Mouse (Mus musculus) c-Kit-positive CD71-negative TER-119-negative erythroid progenitor cells, embryonic 14.5 days (primary cell): ENCODE measurements around the gene Larp4.
"Not testable (repeated sequence)": the region's sequence is repeated elsewhere in the genome, so short reads cannot be mapped to it uniquely, and the experiment has no call there.

Experiments
- DNase-seq: peaks from one replicate; pipeline ENCODE4 v3.0.0-alpha.2; 2013; ENCODE audit warnings: low read depth

Larp4 gene

GRCm38 (mm10) chr15:99969765-99970164, at the start of gene Larp4:
Larp4 (plus strand) TSS chr15:99970065.
- not testable (repeated sequence) for DNase-seq

GRCm38 (mm10) chr15:99931231-99931630, 38.6 kb upstream of the Larp4 start:
- no peak for DNase-seq

DNA sequence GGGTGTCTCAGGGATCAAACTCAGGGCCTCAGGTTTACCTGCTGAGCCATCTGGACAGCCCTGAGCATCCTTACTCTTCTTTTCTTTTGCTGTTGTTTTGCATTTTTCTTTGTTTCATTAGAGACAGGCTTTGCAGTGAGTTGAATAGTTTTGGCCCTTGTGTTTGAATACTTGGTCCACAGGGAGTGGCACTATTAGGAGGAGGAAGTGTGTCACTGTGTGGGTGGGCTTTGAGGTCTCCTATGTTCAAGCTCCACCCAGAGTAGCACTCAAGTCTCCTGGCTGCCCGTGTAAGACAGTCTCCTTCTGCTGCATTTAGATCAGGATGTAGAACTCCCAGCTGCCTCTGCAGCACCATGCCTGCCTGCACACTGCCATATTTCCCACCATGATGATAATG, 35.4 kb upstream of the Larp4 start:
- no peak for DNase-seq

DNA sequence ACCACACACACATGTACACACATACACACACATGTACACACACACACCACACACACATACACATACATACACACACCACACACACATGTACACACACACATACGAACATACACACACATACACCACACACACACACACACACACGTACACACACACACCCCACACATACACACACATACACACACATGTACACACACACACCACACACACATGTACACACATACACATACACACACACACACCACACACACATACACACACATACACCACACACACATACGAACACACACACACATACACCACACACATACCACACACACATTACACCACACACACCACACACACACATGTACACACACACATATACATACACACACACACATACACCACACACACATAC, 33.2 kb upstream of the Larp4 start:
- no peak for DNase-seq

- no peak for DNase-seq
These were observed 32.0 kb upstream of the Larp4 start for GRCm38 (mm10) chr15:99937841-99938240.

- no peak for DNase-seq
These were observed 29.4 kb upstream of the Larp4 start for GRCm38 (mm10) chr15:99940426-99940825.

GRCm38 (mm10) chr15:99940970-99941630, 28.8 kb upstream of the Larp4 start:
- no peak for DNase-seq

DNA sequence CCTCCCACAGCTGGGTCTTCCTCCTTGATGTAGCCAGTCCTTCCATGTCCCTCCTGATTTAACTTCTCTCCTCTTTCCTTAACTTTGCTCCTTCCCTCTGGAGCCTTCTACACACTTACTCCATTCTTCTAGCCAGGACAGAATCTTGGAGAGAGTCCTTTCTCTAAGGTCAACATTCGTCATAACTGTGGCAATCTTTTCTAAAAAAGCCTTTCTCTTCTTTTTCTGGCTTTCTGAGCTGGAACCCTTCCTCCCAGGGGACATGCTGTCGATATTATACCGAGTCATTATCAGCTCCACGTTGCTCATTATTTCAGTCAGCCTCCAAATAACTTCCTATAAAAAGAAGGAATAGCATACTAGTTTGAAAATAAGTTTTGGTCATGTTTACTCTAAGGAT, 14.5 kb upstream of the Larp4 start:
- DNase-seq, result no peak

- no peak for DNase-seq
These were observed 4.6 kb upstream of the Larp4 start for GRCm38 (mm10) chr15:99965103-99965775.

DNA sequence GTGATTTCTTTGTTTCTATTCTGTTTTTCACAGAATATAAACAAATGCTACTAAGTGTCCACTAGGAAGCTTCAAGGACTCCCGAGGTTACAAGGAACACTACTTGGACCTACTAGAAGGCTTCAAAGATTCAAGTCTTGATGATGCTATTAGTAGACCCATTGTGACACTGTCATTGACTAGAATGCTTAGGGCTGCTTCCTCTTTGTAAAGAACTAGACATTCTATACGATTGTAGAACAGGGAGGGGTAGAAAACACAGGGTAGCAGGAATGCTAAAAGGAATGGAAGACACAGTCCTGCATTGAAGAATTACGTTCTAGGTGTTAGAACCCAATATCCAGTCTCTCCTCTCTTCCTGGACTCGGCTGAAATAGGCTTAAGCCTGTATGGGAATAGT, 2.9 kb upstream of the Larp4 start, which contains the start of gene Fam186a:
Gene Fam186a (minus strand): TSS at position 101 of the 400 bp plus-strand sequence.
- no peak for DNase-seq

DNA sequence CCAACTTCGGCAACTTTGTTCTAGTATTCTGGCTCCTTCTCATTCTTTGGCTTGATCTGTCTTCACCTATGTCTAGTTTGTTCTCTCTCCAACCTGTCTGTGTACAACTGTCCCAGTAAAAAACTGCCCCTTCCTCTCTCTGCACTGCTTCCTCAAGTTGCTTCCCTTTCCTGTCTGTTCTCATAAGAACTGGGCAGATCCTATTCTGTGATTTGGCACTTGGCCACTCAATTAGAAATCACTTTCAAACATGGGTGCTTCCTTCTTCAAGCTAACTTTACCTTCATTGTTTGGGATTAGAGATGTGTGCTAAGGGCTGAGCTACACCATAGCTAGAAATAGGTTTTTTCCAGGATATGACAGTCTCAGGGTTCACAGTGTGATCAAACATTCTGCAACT, 741 bp downstream of the Larp4 start:
- DNase-seq, result no peak

- DNase-seq, result peak; percentile 93
These were observed 2.6 kb downstream of the Larp4 start for GRCm38 (mm10) chr15:99972361-99972988.

GRCm38 (mm10) chr15:99972989-99973911, 3.4 kb downstream of the Larp4 start:
- DNase-seq, result peak; percentile 70

GRCm38 (mm10) chr15:99974476-99975220, 4.8 kb downstream of the Larp4 start:
- DNase-seq, result no peak

- DNase-seq, result not testable (repeated sequence)
These were observed 6.3 kb downstream of the Larp4 start for GRCm38 (mm10) chr15:99976121-99976520.

DNA sequence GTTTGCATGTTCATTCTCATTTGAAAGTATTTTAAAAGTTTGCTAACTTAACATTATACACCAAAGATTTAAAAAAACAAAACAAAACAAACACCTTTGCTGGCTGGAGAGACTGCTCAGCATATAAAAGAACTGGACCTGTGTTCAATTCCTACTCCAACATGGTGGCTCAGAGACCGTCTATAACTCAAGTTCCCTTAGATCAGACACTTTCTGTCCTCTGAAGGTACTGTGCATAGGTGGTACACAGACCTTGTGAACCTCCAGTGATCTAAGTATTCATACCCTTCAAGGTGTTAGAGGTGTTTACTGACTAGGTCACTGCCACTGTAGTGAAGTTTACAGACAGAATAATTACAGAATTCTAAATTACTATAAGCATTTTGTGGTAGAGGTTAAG, 9.4 kb downstream of the Larp4 start:
- no peak for DNase-seq

- no peak for DNase-seq
These were observed 9.8 kb downstream of the Larp4 start for GRCm38 (mm10) chr15:99979715-99980114.

DNA sequence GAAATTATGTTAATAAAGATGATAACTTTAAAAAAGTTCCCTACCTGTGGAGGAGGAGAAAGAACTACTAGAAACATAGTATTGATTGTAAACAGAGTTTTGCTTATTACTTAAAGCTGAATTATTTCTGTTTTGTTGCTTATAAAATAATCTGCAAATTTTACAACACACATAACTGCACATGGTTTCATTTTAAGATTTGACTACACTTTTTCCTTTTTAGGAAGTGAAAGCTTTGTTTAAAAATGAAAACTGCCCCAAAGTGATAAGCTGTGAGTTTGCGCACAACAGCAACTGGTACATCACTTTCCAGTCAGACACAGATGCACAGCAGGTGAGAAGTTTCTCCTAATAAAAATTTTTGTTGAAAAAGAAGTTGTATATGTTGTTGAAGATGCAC, 23.2 kb downstream of the Larp4 start:
- no peak for DNase-seq

DNA sequence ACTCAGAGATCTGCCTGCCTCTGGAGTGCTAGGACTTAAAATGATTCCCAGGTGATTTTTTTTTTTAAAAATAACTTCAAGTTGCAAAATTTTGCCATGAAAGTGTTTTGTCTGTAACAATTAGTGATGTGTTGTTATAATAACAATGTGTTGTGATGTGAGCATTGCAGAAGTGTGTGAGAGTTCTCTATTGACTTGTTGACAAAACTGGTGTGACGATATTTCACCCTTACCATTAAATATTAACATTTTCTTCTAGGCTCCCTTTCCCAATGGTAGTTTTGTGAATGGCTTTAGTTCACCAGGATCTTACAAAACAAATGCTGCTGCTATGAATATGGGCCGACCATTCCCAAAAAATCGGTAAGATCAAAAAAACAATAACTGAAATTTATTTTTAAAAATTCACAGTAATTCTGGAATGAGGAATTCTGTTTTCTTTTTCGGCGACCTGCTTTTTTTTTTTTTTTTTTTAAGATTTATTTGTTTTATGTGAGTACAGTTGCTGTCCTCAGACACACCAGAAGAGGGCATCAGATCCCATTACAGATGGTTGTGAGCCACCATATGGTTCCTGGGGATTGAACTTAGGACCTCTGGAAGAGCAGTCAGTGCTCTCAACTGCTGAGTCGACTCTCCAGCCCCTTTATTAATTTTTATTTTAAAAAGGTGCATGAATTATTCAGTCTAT, 27.4 kb downstream of the Larp4 start:
- DNase-seq, result no peak

GRCm38 (mm10) chr15:99999390-99999789, 29.5 kb downstream of the Larp4 start:
- DNase-seq, result no peak
